Mouse (Mus musculus) layer of hippocampus, adult 9-10 months (tissue): ENCODE data around the gene Mfge8.
A peak's percentile ranks its signal among the peaks of the same experiment; 100 is the strongest.

ENCODE experiments used
- DNase-seq: peaks from one replicate; pipeline ENCODE4 v3.0.0; 2022; ENCODE audit warnings: low spot score

Mfge8 gene

GRCm38 (mm10) chr7:79129883-79130282, 19.0 kb downstream of the Mfge8 start:
- DNase-seq: no peak

GRCm38 (mm10) chr7:79123465-79123864, 25.4 kb downstream of the Mfge8 start:
- peak; percentile 38 for DNase-seq

- no peak for DNase-seq
Measured at GRCm38 (mm10) chr7:79113848-79114247, 35.0 kb downstream of the Mfge8 start.

- DNase-seq: no peak
Measured at GRCm38 (mm10) chr7:79096492-79096891, 52.4 kb downstream of the Mfge8 start.

- no peak for DNase-seq
Measured at GRCm38 (mm10) chr7:79089111-79089510, 59.7 kb downstream of the Mfge8 start.
